Mouse (Mus musculus): ENCODE data around the gene Tanc1. TPM values are rescaled to one million over a fixed set of nuclear protein-coding genes. Genes with fewer than 3 reads are reported as not detected.

The Tanc1 gene
- polyA plus RNA-seq, 1 experiment from 2014 or later: 2.4 TPM

DNA sequence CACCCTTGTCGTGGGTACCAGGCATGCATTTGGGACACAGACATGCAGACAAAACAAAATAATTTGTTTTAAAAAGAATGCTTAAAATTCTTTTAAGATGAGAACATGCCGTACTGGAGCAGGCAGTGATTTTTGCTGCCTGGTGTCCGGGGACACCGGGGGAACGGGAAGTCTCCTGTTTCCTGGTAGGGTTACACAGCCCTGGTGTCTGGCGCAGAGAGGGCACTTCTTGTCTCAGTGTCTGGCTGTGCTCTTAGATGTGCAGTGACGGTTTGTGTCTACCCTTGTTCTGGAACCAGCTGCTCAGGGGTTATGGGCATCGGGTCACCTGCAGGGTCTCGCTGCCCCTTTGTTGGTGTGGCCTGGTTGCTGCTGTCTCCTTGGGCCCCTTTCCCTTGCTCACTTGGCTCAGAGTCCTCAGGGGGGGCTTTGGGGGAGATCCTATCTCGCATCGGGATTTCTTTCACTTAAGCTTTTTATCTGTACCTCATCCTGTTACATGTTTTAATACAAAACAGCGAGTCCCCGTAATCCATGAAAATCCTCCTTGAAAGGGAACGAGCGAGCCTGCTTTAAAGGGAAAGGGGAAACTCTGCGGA lies 187.2 kb downstream of the Tanc1 start:
- 0 out of 2 replicates have a peak, but pooled peaks cover 3% of the 10 kb centered on the region for H3K4me1 ChIP-seq (ENCODE audit: insufficient read depth)
- TF ChIP-seq CTCF (IDR thresholded peaks at IDR 0.05; ENCODE audit: low read depth) (no peak), EP300 (IDR thresholded peaks at IDR 0.05; ENCODE audit: low read depth) (peak; percentile 27; the same call in 1 of the 2 replicates)
- no peaks in the 10 kb centered on the region for H3K9me3 ChIP-seq (ENCODE audit: low read length)
- H3K27me3 ChIP-seq (ENCODE audit: insufficient read depth, low read length): no peaks in the 10 kb centered on the region
- H3K27ac ChIP-seq (ENCODE audit: low read depth): no peak overlapping the region
- H3K36me3 ChIP-seq (replicated peaks; ENCODE audit: insufficient read depth, low read length): peaks cover 25% of the 10 kb centered on the region
- H3K9ac ChIP-seq (replicated peaks): no peak overlapping the region
- no peak for DNase-seq
- ATAC-seq: no peak
- 77% methylated on average over 16 of the region's 16 CpGs for WGBS (ENCODE audit: insufficient replicate concordance)
- no peak overlapping the region for H3K4me2 ChIP-seq (ENCODE audit: low read depth, low read length)
- H3K4me3 ChIP-seq (ENCODE audit: low read depth, low read length): no peak overlapping the region

DNA sequence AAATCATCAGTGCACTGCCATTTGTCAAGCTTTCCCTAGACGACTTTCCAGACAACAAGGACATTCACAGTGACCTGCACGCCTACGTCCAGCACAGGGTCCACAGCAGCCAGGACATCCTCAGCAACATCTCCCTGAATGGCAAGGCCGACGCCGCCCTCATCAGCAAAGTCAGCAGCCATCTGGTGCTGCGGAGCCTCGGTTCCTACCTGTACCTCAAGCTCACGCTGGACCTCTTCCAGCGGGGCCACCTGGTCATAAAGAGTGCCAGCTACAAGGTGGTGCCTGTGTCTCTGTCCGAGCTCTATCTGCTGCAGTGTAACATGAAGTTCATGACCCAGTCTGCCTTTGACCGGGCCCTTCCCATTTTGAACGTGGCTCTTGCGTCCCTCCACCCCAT lies 187.7 kb downstream of the Tanc1 start:
- no peak for DNase-seq
- no peak for ATAC-seq

DNA sequence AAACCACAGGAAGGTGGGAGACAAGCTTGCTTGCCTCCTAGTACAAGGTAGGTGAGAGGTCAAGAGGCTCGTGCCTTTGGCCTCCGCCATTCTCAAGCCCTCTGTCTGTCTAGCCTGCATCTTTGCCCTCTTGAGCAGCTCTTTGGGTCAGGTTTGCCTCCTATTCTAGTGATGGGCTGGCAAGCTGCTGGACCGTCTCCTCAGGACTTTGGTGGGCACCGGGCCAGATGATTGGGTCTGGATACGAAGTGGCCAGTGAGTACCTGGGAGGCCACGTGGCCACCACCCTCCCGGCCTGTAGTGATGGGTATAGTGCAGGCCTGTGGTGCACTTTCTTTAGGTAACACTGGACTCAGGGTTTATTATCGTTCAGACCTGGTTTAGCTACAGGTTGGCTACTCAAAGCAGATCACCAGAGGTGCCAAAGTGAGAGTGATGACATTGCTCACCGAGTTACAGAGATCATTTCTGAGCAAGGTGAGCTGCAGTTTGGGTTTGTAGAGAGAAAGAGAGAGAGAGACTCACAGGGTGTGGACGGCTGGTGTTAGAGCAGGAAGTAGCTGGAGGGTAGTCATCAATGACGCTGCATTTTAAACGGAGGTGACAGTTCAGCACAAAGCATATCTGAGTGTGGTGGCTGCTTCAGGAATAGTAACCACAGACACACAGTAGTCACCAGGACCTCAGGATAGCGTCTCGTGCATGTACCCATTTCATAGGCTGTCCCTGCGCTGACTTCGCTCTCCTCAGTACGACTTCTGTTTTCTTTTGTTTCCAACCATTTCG lies 188.8 kb downstream of the Tanc1 start:
- Histone ChIP-seq H3K9me3 (ENCODE audit: low read length) (no peaks in the 10 kb centered on the region), H3K27me3 (ENCODE audit: insufficient read depth, low read length) (no peaks in the 10 kb centered on the region), H3K4me2 (ENCODE audit: low read depth, low read length) (no peak overlapping the region), H3K4me1 (ENCODE audit: insufficient read depth) (0 out of 2 replicates have a peak, but pooled peaks cover 3% of the 10 kb centered on the region), H3K36me3 (replicated peaks; ENCODE audit: insufficient read depth, low read length) (peaks cover 20% of the 10 kb centered on the region), H3K9ac (replicated peaks) (no peak overlapping the region), H3K4me3 (ENCODE audit: low read depth, low read length) (no peak overlapping the region), H3K27ac (ENCODE audit: low read depth) (no peak overlapping the region)
- ATAC-seq (0 out of 2 replicates have a peak, but pooled peaks have one; percentile 13), DNase-seq (no peak)
- 63% methylated on average over 18 of the region's 18 CpGs for WGBS (ENCODE audit: insufficient replicate concordance)
- no peak for TF ChIP-seq CTCF (IDR thresholded peaks at IDR 0.05; ENCODE audit: low read depth)
- no peak for TF ChIP-seq EP300 (IDR thresholded peaks at IDR 0.05; ENCODE audit: low read depth)

More for the DNA sequence above, 187.7 kb downstream of the Tanc1 start:
- H3K9ac ChIP-seq (replicated peaks): no peak overlapping the region
- 0 out of 2 replicates have a peak, but pooled peaks cover 3% of the 10 kb centered on the region for H3K4me1 ChIP-seq (ENCODE audit: insufficient read depth)
- no peak overlapping the region for H3K27ac ChIP-seq (ENCODE audit: low read depth)
- whole genome bisulfite sequencing (ENCODE audit: insufficient replicate concordance): 78% methylated on average over 14 of the region's 14 CpGs
- H3K36me3 ChIP-seq (replicated peaks; ENCODE audit: insufficient read depth, low read length): peaks cover 25% of the 10 kb centered on the region
- no peak overlapping the region for H3K4me2 ChIP-seq (ENCODE audit: low read depth, low read length)
- TF ChIP-seq CTCF (IDR thresholded peaks at IDR 0.05; ENCODE audit: low read depth) (no peak), EP300 (IDR thresholded peaks at IDR 0.05; ENCODE audit: low read depth) (no peak)
- H3K27me3 ChIP-seq (ENCODE audit: insufficient read depth, low read length): no peaks in the 10 kb centered on the region
- no peaks in the 10 kb centered on the region for H3K9me3 ChIP-seq (ENCODE audit: low read length)
- H3K4me3 ChIP-seq (ENCODE audit: low read depth, low read length): no peak overlapping the region

DNA sequence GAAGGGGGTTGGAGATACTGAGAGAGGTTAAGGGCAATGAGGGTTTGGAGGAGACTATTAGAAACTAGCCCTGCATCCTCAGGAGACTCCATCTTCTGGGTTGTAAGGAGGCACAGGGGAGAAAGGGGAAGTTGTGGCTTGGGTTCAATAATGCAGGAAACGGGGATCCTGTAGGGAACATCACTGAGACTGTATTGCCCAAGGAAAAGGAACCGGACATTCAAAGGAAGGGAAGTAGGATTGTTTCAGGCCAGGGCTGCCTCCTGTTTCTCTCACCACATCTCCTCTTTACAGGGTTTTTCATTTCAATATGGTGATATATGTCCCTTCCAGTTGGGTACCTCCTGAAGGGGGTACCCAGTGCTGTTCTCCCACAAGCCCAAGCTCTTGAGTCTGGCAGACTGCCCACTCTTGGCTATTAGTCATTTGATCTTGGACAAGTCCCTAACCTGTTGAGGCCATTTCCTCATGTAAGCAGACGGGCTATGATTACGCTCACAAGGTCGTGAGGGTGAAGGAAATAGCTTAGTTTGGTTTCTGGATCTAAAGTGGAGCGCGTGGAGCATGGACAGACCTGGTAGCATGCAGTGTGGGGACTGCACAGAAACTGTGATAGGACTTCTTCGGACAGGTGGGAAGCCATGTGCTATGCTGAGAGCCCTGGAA lies 191.0 kb downstream of the Tanc1 start:
- Histone ChIP-seq H3K36me3 (replicated peaks; ENCODE audit: insufficient read depth, low read length) (peaks cover 13% of the 10 kb centered on the region), H3K4me3 (ENCODE audit: low read depth, low read length) (no peak overlapping the region), H3K4me1 (ENCODE audit: insufficient read depth) (0 out of 2 replicates have a peak, but pooled peaks cover 3% of the 10 kb centered on the region), H3K9ac (replicated peaks) (no peak overlapping the region), H3K4me2 (ENCODE audit: low read depth, low read length) (no peak overlapping the region), H3K27me3 (ENCODE audit: insufficient read depth, low read length) (no peaks in the 10 kb centered on the region), H3K27ac (ENCODE audit: low read depth) (no peak overlapping the region), H3K9me3 (ENCODE audit: low read length) (no peaks in the 10 kb centered on the region)
- ATAC-seq (no peak), DNase-seq (no peak)
- TF ChIP-seq CTCF (IDR thresholded peaks at IDR 0.05; ENCODE audit: low read depth): no peak
- TF ChIP-seq EP300 (IDR thresholded peaks at IDR 0.05; ENCODE audit: low read depth): no peak
- 58% methylated on average over 8 of the region's 8 CpGs for WGBS (ENCODE audit: insufficient replicate concordance)

DNA sequence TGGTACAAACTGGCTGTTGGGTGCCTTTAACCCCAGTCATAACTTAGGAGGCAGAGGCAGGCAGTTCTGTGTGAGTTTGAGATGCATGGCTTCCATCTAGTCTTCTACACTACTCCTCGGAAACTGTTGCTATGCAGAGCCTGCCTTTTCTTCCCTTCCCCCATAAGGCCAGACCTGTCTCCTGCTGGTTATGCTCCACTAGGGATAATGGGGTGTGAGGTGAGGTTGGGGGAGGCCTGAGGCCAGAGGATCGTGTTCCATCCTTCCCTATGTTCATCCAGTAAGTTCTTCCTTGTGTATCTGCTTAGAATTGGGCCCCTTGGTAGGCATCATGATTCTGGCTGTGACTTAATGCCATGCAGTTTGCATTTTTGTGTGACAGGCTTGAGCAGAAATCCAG lies 193.8 kb downstream of the Tanc1 start:
- no peak overlapping the region for H3K27ac ChIP-seq (ENCODE audit: low read depth)
- H3K27me3 ChIP-seq (ENCODE audit: insufficient read depth, low read length): no peaks in the 10 kb centered on the region
- DNase-seq (no peak), ATAC-seq (no peak)
- WGBS (ENCODE audit: insufficient replicate concordance): 69% methylated on average over 2 of the region's 2 CpGs
- H3K4me3 ChIP-seq (ENCODE audit: low read depth, low read length): no peak overlapping the region
- no peak overlapping the region for H3K4me2 ChIP-seq (ENCODE audit: low read depth, low read length)
- no peaks in the 10 kb centered on the region for H3K9me3 ChIP-seq (ENCODE audit: low read length)
- H3K4me1 ChIP-seq (ENCODE audit: insufficient read depth): 0 out of 2 replicates have a peak, but pooled peaks cover 3% of the 10 kb centered on the region
- peaks cover 11% of the 10 kb centered on the region for H3K36me3 ChIP-seq (replicated peaks; ENCODE audit: insufficient read depth, low read length)
- H3K9ac ChIP-seq (replicated peaks): no peak overlapping the region
- no peak for TF ChIP-seq EP300 (IDR thresholded peaks at IDR 0.05; ENCODE audit: low read depth)
- no peak for TF ChIP-seq CTCF (IDR thresholded peaks at IDR 0.05; ENCODE audit: low read depth)

DNA sequence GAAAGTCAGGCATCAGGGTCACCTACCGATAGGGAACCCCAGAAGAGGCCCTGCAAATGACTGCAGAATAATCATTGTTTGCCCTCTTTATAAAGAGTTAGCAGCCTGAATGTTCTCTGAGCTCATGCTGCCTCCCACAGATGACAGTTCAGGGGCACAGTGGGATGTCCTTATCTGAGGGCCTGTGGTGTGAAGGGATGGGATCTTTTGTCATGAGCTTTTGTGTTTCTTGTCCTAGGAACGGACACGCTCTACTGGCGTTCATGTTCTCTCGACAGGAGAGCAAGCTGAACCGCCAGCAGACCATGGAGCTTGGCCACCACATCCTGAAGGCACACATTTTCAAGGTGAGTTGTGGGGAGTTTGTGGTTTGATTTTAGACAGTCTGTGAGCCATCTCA lies 194.2 kb downstream of the Tanc1 start:
- Histone ChIP-seq H3K27me3 (ENCODE audit: insufficient read depth, low read length) (no peaks in the 10 kb centered on the region), H3K9me3 (ENCODE audit: low read length) (no peaks in the 10 kb centered on the region), H3K36me3 (replicated peaks; ENCODE audit: insufficient read depth, low read length) (peaks cover 8% of the 10 kb centered on the region; the same call in 1 of the 2 replicates), H3K4me2 (ENCODE audit: low read depth, low read length) (no peak overlapping the region), H3K9ac (replicated peaks) (no peak overlapping the region), H3K4me1 (ENCODE audit: insufficient read depth) (0 out of 2 replicates have a peak, but pooled peaks cover 3% of the 10 kb centered on the region), H3K4me3 (ENCODE audit: low read depth, low read length) (no peak overlapping the region), H3K27ac (ENCODE audit: low read depth) (no peak overlapping the region)
- 68% methylated on average over 6 of the region's 6 CpGs for WGBS (ENCODE audit: insufficient replicate concordance)
- DNase-seq: no peak
- no peak for ATAC-seq
- no peak for TF ChIP-seq CTCF (IDR thresholded peaks at IDR 0.05; ENCODE audit: low read depth)
- no peak for TF ChIP-seq EP300 (IDR thresholded peaks at IDR 0.05; ENCODE audit: low read depth)
